Mouse (Mus musculus) intestine, postnatal 0 days (tissue): ENCODE results near the gene Ifna4. TPM values are rescaled to one million over a fixed set of nuclear protein-coding genes. Genes with fewer than 3 reads are reported as not detected.
A peak's percentile ranks its signal among the peaks of the same experiment; 100 is the strongest.
"Not testable (repeated sequence)": the region's sequence is repeated elsewhere in the genome, so short reads cannot be mapped to it uniquely, and the experiment has no call there.

ENCODE experiments used
- ATAC-seq: fragments of 200-750 bp; cut with Nextera tagmentation; 2 replicates; pipeline ENCODE4 v1.8.0; 2017; ENCODE audit warnings: mild to moderate bottlenecking, moderate TSS enrichment, moderate library complexity
- H3K27ac ChIP-seq: fragments of 300-500 bp; sonication (generic); 2 replicates; pipeline ENCODE4 v1.5.1; 2014; ENCODE audit warnings: mild to moderate bottlenecking, low read depth, low read length, moderate library complexity
- H3K27me3 ChIP-seq: fragments of 300-500 bp; sonication (generic); replicated peaks from 2 replicates; pipeline ENCODE4 v1.6.1; 2014; ENCODE audit warnings: low read length, mixed read lengths; ENCODE audit not compliant: control insufficient read depth, insufficient read depth
- H3K36me3 ChIP-seq: fragments of 300-500 bp; sonication (generic); 2 replicates; pipeline ENCODE4 v1.6.1; 2014; ENCODE audit warnings: mild to moderate bottlenecking, moderate library complexity; ENCODE audit not compliant: control insufficient read depth, insufficient read depth
- H3K4me1 ChIP-seq: fragments of 300-500 bp; sonication (generic); replicated peaks from 2 replicates; pipeline ENCODE4 v1.6.1; 2014; ENCODE audit warnings: antibody characterized with exemption, low read length, mixed read lengths; ENCODE audit not compliant: control insufficient read depth, insufficient read depth
- H3K4me2 ChIP-seq: fragments of 300-500 bp; sonication (generic); replicated peaks from 2 replicates; pipeline ENCODE4 v1.6.1; 2014; ENCODE audit warnings: low read depth, mild to moderate bottlenecking, moderate library complexity
- H3K4me3 ChIP-seq: fragments of 300-500 bp; sonication (generic); 2 replicates; pipeline ENCODE4 v1.5.1; 2014; ENCODE audit warnings: low read depth, low read length
- H3K9ac ChIP-seq: fragments of 300-500 bp; sonication (generic); 2 replicates; pipeline ENCODE4 v1.6.1; 2014; ENCODE audit warnings: mild to moderate bottlenecking, low read depth, low read length
- H3K9me3 ChIP-seq: fragments of 300-500 bp; sonication (generic); 2 replicates; pipeline ENCODE4 v1.6.1; 2016; ENCODE audit warnings: mixed run types; ENCODE audit not compliant: control insufficient read depth
- CTCF ChIP-seq: sonication (generic); IDR thresholded peaks from 2 replicates; pipeline ENCODE4 v1.5.1; 2016; ENCODE audit warnings: low read depth, mild to moderate bottlenecking, control low read depth, antibody characterized with exemption, moderate library complexity
- WGBS: fragments of 180-500 bp; shearing (Covaris S2); extraction: QIAGEN DNeasy Blood & Tissue Kit; methylation state at CpG from one replicate; pipeline ENCODE4 v1.1.7; 2014; 5-methylcytosine and 5-hydroxymethylcytosine counted together
- polyA plus RNA-seq: library from polyadenylated mRNA; unstranded; fragments of >200 nt; fragmentation: Nextera tagmentation; extraction: Ambion mirVana; gene quantifications from 2 replicates; pipeline ENCODE4 v1.2.1, GENCODE M21; 2015

Ifna4 gene
- polyA plus RNA-seq, result not detected in 2 replicates

GRCm38 (mm10) chr4:88841438-88841911 is at the start of gene Ifna4:
Gene Ifna4 (plus strand): TSS chr4:88841861.
- ATAC-seq, result no peak
- Histone ChIP-seq H3K27me3 (no peaks in the 10 kb centered on the region; the same call in 1 of the 2 replicates), H3K9ac (no peak within 1 kb of the TSS), H3K4me3 (no peak within 1 kb of the TSS), H3K4me1 (no peaks in the 10 kb centered on the region), H3K9me3 (no peaks in the 10 kb centered on the region), H3K27ac (no peak within 1 kb of the TSS), H3K4me2 (no peak within 1 kb of the TSS), H3K36me3 (no peaks in the 10 kb centered on the region)
- TF ChIP-seq CTCF, result no peak
- WGBS, result 61% methylated on average over 2 of the region's 2 CpGs

GRCm38 (mm10) chr4:88793936-88794675 is 47.6 kb upstream of the Ifna4 start, which contains the start of gene Gm13275:
Gene Gm13275 (plus strand): TSS chr4:88794487.
- peak; percentile 42 for TF ChIP-seq CTCF
- H3K4me3 ChIP-seq, H3K36me3 ChIP-seq, H3K27me3 ChIP-seq, H3K27ac ChIP-seq, H3K9ac ChIP-seq, H3K9me3 ChIP-seq, H3K4me2 ChIP-seq, ATAC-seq, H3K4me1 ChIP-seq: not testable (repeated sequence)
- WGBS, result 0% methylated on average over 13 of the region's 52 CpGs

- H3K27ac ChIP-seq, H3K9me3 ChIP-seq, H3K4me1 ChIP-seq, ATAC-seq, H3K4me3 ChIP-seq, H3K27me3 ChIP-seq, H3K4me2 ChIP-seq, H3K36me3 ChIP-seq, H3K9ac ChIP-seq: not testable (repeated sequence)
- WGBS, result no CpG with 5 or more reads among the region's 28 CpGs
Measured at GRCm38 (mm10) chr4:88797097-88797496, 44.6 kb upstream of the Ifna4 start, which contains the start of gene Gm13279. Gene Gm13279 (plus strand): TSS chr4:88797397.

GRCm38 (mm10) chr4:88799365-88799764 is 42.3 kb upstream of the Ifna4 start, which contains the start of gene Gm13285:
Gene Gm13285 (plus strand): TSS chr4:88799665.
- H3K9ac ChIP-seq, H3K4me3 ChIP-seq, H3K4me1 ChIP-seq, H3K27me3 ChIP-seq, H3K9me3 ChIP-seq, H3K4me2 ChIP-seq, H3K27ac ChIP-seq, ATAC-seq, H3K36me3 ChIP-seq: not testable (repeated sequence)
- WGBS, result 0% methylated on average over 2 of the region's 7 CpGs

- not testable (repeated sequence) for ATAC-seq, H3K4me2 ChIP-seq, H3K4me3 ChIP-seq, H3K9me3 ChIP-seq, H3K27ac ChIP-seq, H3K27me3 ChIP-seq, H3K9ac ChIP-seq, H3K4me1 ChIP-seq, H3K36me3 ChIP-seq
- no CpG with 5 or more reads among the region's 29 CpGs for WGBS
Measured at GRCm38 (mm10) chr4:88802954-88803353, 38.7 kb upstream of the Ifna4 start, which contains the start of gene Gm13287. Gene Gm13287 (plus strand): TSS chr4:88803254.

GRCm38 (mm10) chr4:88805231-88805630 is 36.4 kb upstream of the Ifna4 start, which contains the start of gene Gm13288:
Gene Gm13288 (plus strand): TSS chr4:88805531.
- H3K27me3 ChIP-seq, H3K27ac ChIP-seq, H3K9ac ChIP-seq, H3K9me3 ChIP-seq, H3K4me1 ChIP-seq, H3K36me3 ChIP-seq, H3K4me3 ChIP-seq, H3K4me2 ChIP-seq, ATAC-seq: not testable (repeated sequence)
- WGBS, result no CpG with 5 or more reads among the region's 8 CpGs
